Mouse (Mus musculus): ENCODE measurements around the gene Folr2.

GRCm38 (mm10) chr7:101853816-101854215 lies 3.2 kb downstream of the Folr2 start:
- TF ChIP-seq POLR2A (IDR thresholded peaks at IDR 0.05; ENCODE audit: borderline replicate concordance, insufficient read depth, low read length) = no peak
- TF ChIP-seq CTCF (IDR thresholded peaks at IDR 0.05; ENCODE audit: borderline replicate concordance, insufficient read depth, low read depth, low read length) = no peak

Measured in cerebellum, adult 2 months (tissue).